In the genomic region with DNA sequence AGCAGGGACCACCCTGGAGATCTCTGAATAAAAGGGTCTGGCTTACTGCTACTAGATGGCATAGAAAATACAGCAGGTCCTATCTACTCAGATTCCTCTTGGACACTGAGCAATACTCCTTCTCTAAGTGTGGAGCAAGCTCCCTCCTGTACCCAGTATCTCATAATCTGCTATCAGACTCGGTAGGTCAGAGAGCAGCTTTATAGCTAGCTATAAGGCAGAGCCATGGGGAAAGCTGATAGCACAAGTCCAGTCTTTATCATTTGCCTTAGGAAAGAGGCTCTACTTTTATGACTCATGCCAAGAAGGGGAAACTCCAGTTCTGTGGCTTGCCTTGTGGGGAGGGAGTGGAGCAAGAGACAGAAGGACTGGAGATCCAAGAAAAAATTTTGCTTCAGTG, we compare ENCODE assay signal across 27 mouse cellular contexts. TPM values are rescaled to one million over a fixed set of nuclear protein-coding genes. Genes with fewer than 3 reads are reported as not detected.
DNase-seq lines count a peak whose midpoint lies in the region; ATAC-seq and TF ChIP-seq lines count a peak whose summit lies in the region.
"Had no signal": no experiment of that assay in that cellular context is flagged by ENCODE, and none has a peak within 500 bp of the region (broad histone marks: within the 10 kb centered on the region; RNA-seq: fewer than 3 reads in every experiment).

No protein-coding gene starts in this region.

- 83% methylated on average over 1 of the region's 1 CpGs for WGBS in midbrain, embryonic 11.5 days
- 80% methylated on average over 1 of the region's 1 CpGs for WGBS in midbrain, embryonic 16.5 days
- 61% methylated on average over 1 of the region's 1 CpGs for WGBS in intestine, embryonic 14.5 days
- WGBS in intestine, postnatal 0 days: 44% methylated on average over 1 of the region's 1 CpGs
- WGBS in stomach, postnatal 0 days: 61% methylated on average over 1 of the region's 1 CpGs

- H3K4me2 ChIP-seq in midbrain, embryonic 11.5 days: no peak overlapping the region
- H3K4me2 ChIP-seq in midbrain, embryonic 16.5 days (ENCODE audit: low read length): no peak overlapping the region
- no peak overlapping the region for H3K4me2 ChIP-seq in intestine, embryonic 14.5 days (ENCODE audit: low read length)
- H3K4me2 ChIP-seq in intestine, postnatal 0 days (replicated peaks; ENCODE audit: low read depth): no peak overlapping the region
- no peak overlapping the region for H3K4me2 ChIP-seq in stomach, postnatal 0 days (replicated peaks; ENCODE audit: low read depth)
- H3K4me2 ChIP-seq: embryonic facial prominence, embryonic 12.5 days; embryonic facial prominence, embryonic 15.5 days; forebrain, embryonic 15.5 days; heart, embryonic 11.5 days; hindbrain, embryonic 12.5 days; hindbrain, embryonic 15.5 days had no signal

- no peak overlapping the region for H3K4me3 ChIP-seq in midbrain, embryonic 11.5 days (ENCODE audit: low read depth, low read length)
- no peak overlapping the region for H3K4me3 ChIP-seq in midbrain, embryonic 16.5 days (ENCODE audit: low read depth, low read length)
- H3K4me3 ChIP-seq in intestine, embryonic 14.5 days (ENCODE audit: low read depth, low read length): no peak overlapping the region
- H3K4me3 ChIP-seq in intestine, postnatal 0 days (ENCODE audit: low read depth, low read length): no peak overlapping the region
- no peak overlapping the region for H3K4me3 ChIP-seq in stomach, postnatal 0 days (ENCODE audit: low read depth, low read length)
- H3K4me3 ChIP-seq: embryonic facial prominence, embryonic 12.5 days; embryonic facial prominence, embryonic 15.5 days; forebrain, embryonic 15.5 days; hindbrain, embryonic 12.5 days; hindbrain, embryonic 15.5 days had no signal

- H3K4me1 ChIP-seq in midbrain, embryonic 11.5 days (ENCODE audit: control insufficient read depth, insufficient read depth, low read length): no peaks in the 10 kb centered on the region
- no peaks in the 10 kb centered on the region for H3K4me1 ChIP-seq in midbrain, embryonic 16.5 days (ENCODE audit: control insufficient read depth, insufficient read depth, low read length)
- no peaks in the 10 kb centered on the region for H3K4me1 ChIP-seq in intestine, embryonic 14.5 days (replicated peaks; ENCODE audit: control insufficient read depth, insufficient read depth, low read length)
- H3K4me1 ChIP-seq in intestine, postnatal 0 days (replicated peaks; ENCODE audit: control insufficient read depth, insufficient read depth, low read length): peaks cover 6% of the 10 kb centered on the region; the same call in 1 of the 2 replicates
- H3K4me1 ChIP-seq in stomach, postnatal 0 days (replicated peaks; ENCODE audit: control insufficient read depth, insufficient read depth): no peaks in the 10 kb centered on the region
- H3K4me1 ChIP-seq: embryonic facial prominence, embryonic 12.5 days; embryonic facial prominence, embryonic 15.5 days; forebrain, embryonic 15.5 days; hindbrain, embryonic 12.5 days; hindbrain, embryonic 15.5 days had no signal

- no peak for TF ChIP-seq EP300 in stomach, postnatal 0 days (optimal IDR thresholded peaks at IDR 0.05)

- no peak for ATAC-seq in midbrain, embryonic 11.5 days (ENCODE audit: low FRiP score)
- no peak for ATAC-seq in midbrain, embryonic 16.5 days
- ATAC-seq in intestine, embryonic 14.5 days (replicated peaks; ENCODE audit: low FRiP score, low TSS enrichment, low read depth): peak; percentile 44; the same call in 1 of the 2 replicates
- peak; percentile 89 for ATAC-seq in intestine, postnatal 0 days
- ATAC-seq in stomach, postnatal 0 days (ENCODE audit: low FRiP score, low TSS enrichment): peak; percentile 12; the same call in 1 of the 2 replicates
- ATAC-seq: CD4-positive, CD25-positive, alpha-beta regulatory T cell, adult 4 months; forebrain, embryonic 15.5 days had no signal

- DNase-seq in midbrain, embryonic 11.5 days (ENCODE audit: low spot score, missing footprints): peak; percentile 47
- no peak for DNase-seq in intestine, embryonic 14.5 days (ENCODE audit: low spot score)
- DNase-seq in stomach, postnatal 0 days (ENCODE audit: low spot score): no peak
- no peak for DNase-seq in MN1 (ENCODE audit: low spot score)
- DNase-seq in kidney, postnatal 25 days: no peak
- no peak for DNase-seq in embryo, embryonic 11 days
- DNase-seq: adrenal gland, adult 8-10 months; adrenal gland, postnatal 25 days; cerebellum, adult 18-20 months; cerebellum, adult 9-10 months; cerebellum, postnatal 14 days; gastrocnemius, postnatal 25 days; kidney, adult 11 months had no signal

- H3K9ac ChIP-seq in midbrain, embryonic 11.5 days (ENCODE audit: low read length): no peak overlapping the region
- H3K9ac ChIP-seq in midbrain, embryonic 16.5 days (ENCODE audit: low read depth, low read length): no peak overlapping the region
- no peak overlapping the region for H3K9ac ChIP-seq in intestine, embryonic 14.5 days (ENCODE audit: low read length)
- H3K9ac ChIP-seq in intestine, postnatal 0 days (ENCODE audit: low read depth, low read length): no peak overlapping the region
- no peak overlapping the region for H3K9ac ChIP-seq in stomach, postnatal 0 days (ENCODE audit: low read length)
- H3K9ac ChIP-seq: embryonic facial prominence, embryonic 12.5 days; embryonic facial prominence, embryonic 15.5 days; forebrain, embryonic 15.5 days; hindbrain, embryonic 12.5 days; hindbrain, embryonic 15.5 days had no signal

- no peaks in the 10 kb centered on the region for H3K27me3 ChIP-seq in midbrain, embryonic 11.5 days (ENCODE audit: control insufficient read depth, insufficient read depth, low read length)
- H3K27me3 ChIP-seq in midbrain, embryonic 16.5 days (ENCODE audit: control insufficient read depth, insufficient read depth, low read depth, low read length): no peaks in the 10 kb centered on the region
- no peaks in the 10 kb centered on the region for H3K27me3 ChIP-seq in intestine, embryonic 14.5 days (replicated peaks; ENCODE audit: control insufficient read depth, insufficient read depth, low read length)
- H3K27me3 ChIP-seq in intestine, postnatal 0 days (replicated peaks; ENCODE audit: control insufficient read depth, insufficient read depth, low read length): no peaks in the 10 kb centered on the region
- H3K27me3 ChIP-seq in stomach, postnatal 0 days (ENCODE audit: control insufficient read depth, insufficient read depth, low read length): no peaks in the 10 kb centered on the region
- H3K27me3 ChIP-seq: embryonic facial prominence, embryonic 12.5 days; forebrain, embryonic 15.5 days; hindbrain, embryonic 12.5 days; hindbrain, embryonic 15.5 days had no signal

- H3K36me3 ChIP-seq in midbrain, embryonic 11.5 days (ENCODE audit: control insufficient read depth, insufficient read depth, low read length): no peaks in the 10 kb centered on the region
- no peaks in the 10 kb centered on the region for H3K36me3 ChIP-seq in midbrain, embryonic 16.5 days (ENCODE audit: control insufficient read depth, insufficient read depth, low read length)
- no peaks in the 10 kb centered on the region for H3K36me3 ChIP-seq in intestine, embryonic 14.5 days (ENCODE audit: control insufficient read depth, insufficient read depth, low read length)
- no peaks in the 10 kb centered on the region for H3K36me3 ChIP-seq in intestine, postnatal 0 days (ENCODE audit: control insufficient read depth, insufficient read depth)
- H3K36me3 ChIP-seq in stomach, postnatal 0 days (ENCODE audit: control insufficient read depth, insufficient read depth, low read length): no peaks in the 10 kb centered on the region
- H3K36me3 ChIP-seq: embryonic facial prominence, embryonic 12.5 days; embryonic facial prominence, embryonic 15.5 days; forebrain, embryonic 15.5 days; hindbrain, embryonic 12.5 days; hindbrain, embryonic 15.5 days had no signal

- H3K9me3 ChIP-seq in midbrain, embryonic 11.5 days (ENCODE audit: control insufficient read depth, low read length): no peaks in the 10 kb centered on the region
- H3K9me3 ChIP-seq in midbrain, embryonic 16.5 days (replicated peaks; ENCODE audit: control insufficient read depth, low read length, poor library complexity, severe bottlenecking): no peaks in the 10 kb centered on the region
- H3K9me3 ChIP-seq in intestine, embryonic 14.5 days (ENCODE audit: control insufficient read depth, low read length): no peaks in the 10 kb centered on the region
- no peaks in the 10 kb centered on the region for H3K9me3 ChIP-seq in intestine, postnatal 0 days (ENCODE audit: control insufficient read depth)
- no peaks in the 10 kb centered on the region for H3K9me3 ChIP-seq in stomach, postnatal 0 days (ENCODE audit: control insufficient read depth, low read length)
- H3K9me3 ChIP-seq: embryonic facial prominence, embryonic 12.5 days; embryonic facial prominence, embryonic 15.5 days; forebrain, embryonic 15.5 days; hindbrain, embryonic 12.5 days; hindbrain, embryonic 15.5 days had no signal

- no peak for TF ChIP-seq CTCF in intestine, postnatal 0 days (IDR thresholded peaks at IDR 0.05; ENCODE audit: low read depth)
- no peak for TF ChIP-seq CTCF in stomach, postnatal 0 days (IDR thresholded peaks at IDR 0.05; ENCODE audit: low read depth)

- H3K27ac ChIP-seq in midbrain, embryonic 11.5 days (ENCODE audit: low read depth, low read length): no peak overlapping the region
- H3K27ac ChIP-seq in midbrain, embryonic 16.5 days (ENCODE audit: low read length): no peak overlapping the region
- H3K27ac ChIP-seq in intestine, embryonic 14.5 days (ENCODE audit: low read depth): no peak overlapping the region
- no peak overlapping the region for H3K27ac ChIP-seq in intestine, postnatal 0 days (ENCODE audit: low read depth, low read length)
- H3K27ac ChIP-seq in stomach, postnatal 0 days (replicated peaks): no peak overlapping the region
- H3K27ac ChIP-seq: embryonic facial prominence, embryonic 12.5 days; embryonic facial prominence, embryonic 15.5 days; forebrain, embryonic 15.5 days; hindbrain, embryonic 12.5 days; hindbrain, embryonic 15.5 days had no signal

RNA-seq across cellular contexts. Expression of gene Arl14, which starts 18.8 kb away (rescaled TPM):
- not detected in 2 replicates for polyA plus RNA-seq in midbrain, embryonic 11.5 days (2014; fragmentation: Nextera tagmentation; extraction: Ambion mirVana)
- not detected in 2 replicates for polyA plus RNA-seq in midbrain, embryonic 16.5 days (2015; fragmentation: Nextera tagmentation; extraction: Ambion mirVana)
- polyA plus RNA-seq in intestine, embryonic 14.5 days (2014; fragmentation: Nextera tagmentation; extraction: Ambion mirVana): 3.8 and 4.0 TPM in 2 replicates
- polyA plus RNA-seq in intestine, postnatal 0 days (2015; fragmentation: Nextera tagmentation; extraction: Ambion mirVana): 1.1 TPM in 2 replicates
- polyA plus RNA-seq in stomach, postnatal 0 days (2015; fragmentation: Nextera tagmentation; extraction: Ambion mirVana): 31.5 and 39.8 TPM in 2 replicates
- polyA plus RNA-seq: C2C12; CD4-positive, CD25-positive, alpha-beta regulatory T cell, adult 4 months; embryonic facial prominence, embryonic 12.5 days; forebrain, embryonic 11.5 days; forebrain, embryonic 15.5 days; gonadal fat pad, adult 2 months; heart, embryonic 11.5 days; heart, embryonic 14.5 days; heart, postnatal 0 days; hindbrain, embryonic 12.5 days; hindbrain, embryonic 15.5 days had no signal

Comparison
In these comparisons a context has a peak if more than half of its experiments do, and no peak if none do; other contexts are left out.
1. ATAC-seq: peak in intestine, embryonic 14.5 days (single experiment), intestine, postnatal 0 days (single experiment) and stomach, postnatal 0 days (single experiment); none in midbrain, embryonic 11.5 days (single experiment) and midbrain, embryonic 16.5 days (single experiment).